Mouse (Mus musculus) urinary bladder, postnatal 4 days (tissue): Measurements from ENCODE around the gene Tgfb1i1.

ENCODE experiments used
- DNase-seq, 2 experiments: peaks; one replicate each; pipeline ENCODE4 v3.0.0; 2021 to 2022; ENCODE audit warnings: low spot score in 2 of 2

Gene Tgfb1i1

GRCm38 (mm10) chr7:128244410-128245025, 2.1 kb upstream of the Tgfb1i1 start:
- DNase-seq, result peak in 1 of 2 experiments; percentile 57

- DNase-seq, result peak in 1 of 2 experiments; percentile 54
Observed at GRCm38 (mm10) chr7:128245547-128245946, 1.1 kb upstream of the Tgfb1i1 start.

GRCm38 (mm10) chr7:128247443-128247842, 831 bp downstream of the Tgfb1i1 start:
- DNase-seq, result peak; percentile 73 to 90

- DNase-seq, result peak in 1 of 2 experiments; percentile 57
Observed at GRCm38 (mm10) chr7:128248081-128249042, 1.8 kb downstream of the Tgfb1i1 start.

- no peak for DNase-seq
Observed at GRCm38 (mm10) chr7:128249998-128250397, 3.4 kb downstream of the Tgfb1i1 start.

GRCm38 (mm10) chr7:128251946-128252345, 5.3 kb downstream of the Tgfb1i1 start:
- DNase-seq, result peak in 1 of 2 experiments; percentile 55

- peak in 1 of 2 experiments; percentile 59 for DNase-seq
Observed at GRCm38 (mm10) chr7:128252609-128253008, 6.0 kb downstream of the Tgfb1i1 start.

GRCm38 (mm10) chr7:128254978-128255377, 8.4 kb downstream of the Tgfb1i1 start:
- no peak for DNase-seq

GRCm38 (mm10) chr7:128255757-128256156, 9.1 kb downstream of the Tgfb1i1 start:
- no peak for DNase-seq

- DNase-seq, result no peak
Observed at GRCm38 (mm10) chr7:128256783-128257334, 10.2 kb downstream of the Tgfb1i1 start.

- DNase-seq, result no peak
Observed at GRCm38 (mm10) chr7:128265411-128265810, 18.8 kb downstream of the Tgfb1i1 start, which contains the start of gene Slc5a2. Slc5a2 (plus strand) TSS chr7:128265657.

- no peak for DNase-seq
Observed at GRCm38 (mm10) chr7:128266056-128266455, 19.4 kb downstream of the Tgfb1i1 start.

- no peak for DNase-seq
Observed at GRCm38 (mm10) chr7:128267391-128267790, 20.8 kb downstream of the Tgfb1i1 start.

- DNase-seq, result no peak
Observed at GRCm38 (mm10) chr7:128267813-128268212, 21.2 kb downstream of the Tgfb1i1 start.

- DNase-seq, result no peak
Observed at GRCm38 (mm10) chr7:128270431-128270850, 23.8 kb downstream of the Tgfb1i1 start.

GRCm38 (mm10) chr7:128271496-128271895, 24.9 kb downstream of the Tgfb1i1 start:
- no peak for DNase-seq

GRCm38 (mm10) chr7:128276051-128276450, 29.4 kb downstream of the Tgfb1i1 start:
- no peak for DNase-seq

- no peak for DNase-seq
Observed at GRCm38 (mm10) chr7:128279750-128280149, 33.1 kb downstream of the Tgfb1i1 start.

GRCm38 (mm10) chr7:128281765-128282164, 35.2 kb downstream of the Tgfb1i1 start:
- no peak for DNase-seq

- no peak for DNase-seq
Observed at GRCm38 (mm10) chr7:128282532-128283244, 36.1 kb downstream of the Tgfb1i1 start.

- DNase-seq, result no peak
Observed at GRCm38 (mm10) chr7:128284047-128284446, 37.4 kb downstream of the Tgfb1i1 start.

- DNase-seq, result no peak
Observed at GRCm38 (mm10) chr7:128285060-128285459, 38.4 kb downstream of the Tgfb1i1 start.
